Mouse (Mus musculus): ENCODE measurements at regions not wholly inside any gene's neighbourhood (a gene's known extent, or its start where the extent isn't known, plus 50 kb on each side); places are given as distances from the start of the nearest gene placed in this dataset.

DNA sequence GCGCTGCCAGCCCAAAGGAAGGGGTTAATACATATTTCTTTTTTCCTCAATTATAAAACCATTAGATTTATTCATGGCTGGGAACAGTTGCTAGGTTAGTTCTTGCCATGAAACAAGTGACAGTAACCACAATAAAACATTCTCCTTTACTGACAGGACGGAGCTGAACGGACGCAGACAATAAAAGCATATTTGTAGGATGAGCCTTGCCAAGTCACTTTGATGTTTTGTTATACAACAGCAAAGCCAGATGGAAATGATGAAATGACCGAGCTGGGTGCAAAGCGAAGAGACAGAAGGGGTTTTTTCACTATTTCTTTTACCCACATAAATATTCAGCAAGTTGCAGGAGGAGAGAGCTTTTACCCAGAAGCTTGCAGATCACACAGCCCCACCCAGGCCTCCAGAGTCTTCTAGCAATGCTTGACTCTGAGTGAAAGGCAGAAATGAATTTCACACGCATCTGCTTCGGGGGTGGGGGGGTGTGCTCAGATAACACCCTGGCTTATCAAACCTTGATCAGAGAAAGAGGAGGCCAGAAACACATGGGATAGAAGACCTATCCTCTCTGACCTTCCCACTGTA lies 395.3 kb downstream of the Mtx2 start:
- no peak for DNase-seq (ENCODE audit: low read depth, low spot score)

DNA sequence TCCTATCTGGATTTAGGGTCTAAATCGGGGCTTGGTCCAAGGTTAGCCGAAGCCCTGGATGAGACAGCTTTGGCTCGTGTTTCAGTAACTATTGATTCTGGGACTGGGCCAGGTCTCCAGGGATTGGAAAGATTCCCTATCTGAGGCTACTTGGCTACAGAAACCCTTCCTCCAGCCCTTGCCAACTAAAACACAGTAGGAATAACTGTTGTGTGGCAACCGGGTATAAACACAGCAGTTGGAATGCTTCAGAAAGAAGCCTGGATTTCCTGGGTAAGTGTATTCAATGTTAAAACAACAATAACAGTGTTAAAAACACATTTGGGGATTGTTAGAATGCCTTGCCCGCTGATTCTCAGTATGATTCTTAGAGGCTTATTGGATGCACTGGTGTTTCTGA lies 398.8 kb downstream of the Mtx2 start:
- no peak for DNase-seq (ENCODE audit: low read depth, low spot score)

DNA sequence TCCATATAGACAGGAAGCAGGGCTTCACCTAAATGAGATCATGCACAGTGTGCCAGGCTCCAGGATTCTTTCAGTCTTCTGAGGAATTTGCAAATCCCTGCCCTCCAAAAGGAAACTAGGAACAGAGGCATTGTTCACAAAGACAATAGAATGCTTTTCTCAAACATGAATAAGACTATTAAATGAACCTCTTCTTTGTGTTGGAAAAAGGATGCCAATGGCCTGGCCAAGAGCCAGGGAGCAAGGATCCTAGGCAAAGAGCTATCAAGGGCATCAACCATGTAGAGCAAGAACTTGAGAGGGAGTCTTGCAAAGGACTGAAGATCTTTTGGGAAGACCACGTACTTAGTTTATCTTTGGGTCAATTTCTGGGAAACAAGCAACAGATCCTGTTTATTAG lies 415.4 kb downstream of the Mtx2 start:
- DNase-seq (ENCODE audit: low read depth, low spot score), result no peak

DNA sequence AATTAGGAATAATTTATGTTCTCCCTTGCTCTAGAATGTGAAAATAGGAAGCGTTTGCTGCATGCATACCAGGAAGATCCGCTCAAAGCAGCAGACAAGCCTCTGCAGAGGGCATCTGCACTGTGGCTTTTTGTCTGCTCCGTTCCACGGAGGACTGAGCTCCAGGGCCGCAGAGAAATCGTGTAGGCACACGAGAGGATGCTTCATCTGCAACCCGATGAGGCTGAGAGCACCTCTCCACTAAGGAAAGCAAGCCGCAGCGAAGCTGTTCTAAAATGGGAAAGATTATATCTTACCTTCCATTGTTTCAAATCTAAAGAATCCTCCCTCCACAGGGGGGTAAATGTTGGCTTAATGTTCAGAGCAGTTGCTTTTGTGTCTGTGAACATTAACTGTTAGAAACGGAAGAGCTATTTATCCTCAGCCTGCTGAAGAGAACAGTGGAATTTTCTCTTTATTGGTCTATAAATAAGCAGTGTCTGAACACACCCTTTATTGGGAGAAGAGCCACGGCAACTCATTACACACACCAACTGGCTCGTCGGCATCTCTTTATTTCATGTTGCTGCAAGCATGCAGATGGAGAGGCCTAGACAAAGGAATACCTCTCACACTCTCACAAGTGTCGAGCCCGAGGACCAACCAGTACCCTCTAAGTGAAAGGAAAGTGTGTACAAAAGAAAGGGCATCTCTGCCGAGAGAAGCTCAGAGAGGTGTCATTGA lies 414.6 kb upstream of the Hnrnpa3 start:
- DNase-seq (ENCODE audit: low read depth, low spot score), result no peak

DNA sequence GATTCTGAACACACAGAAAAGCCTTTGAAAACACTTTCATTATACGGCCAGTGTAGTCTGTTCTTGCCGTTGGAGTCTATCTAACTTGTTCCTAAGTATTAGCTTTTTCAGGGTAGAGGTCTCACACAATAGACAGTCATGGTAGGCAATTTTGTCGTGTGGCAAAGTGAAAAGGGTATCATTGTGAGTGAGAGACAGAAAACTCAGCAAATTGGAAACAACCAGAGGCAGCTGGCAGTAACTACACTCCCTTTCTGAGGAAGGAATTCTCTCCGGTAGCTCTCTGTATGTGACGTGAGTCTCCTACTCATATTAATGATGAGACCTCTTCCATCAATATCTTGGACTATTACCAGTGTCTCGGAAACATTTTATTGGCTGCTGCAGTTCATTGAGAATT lies 413.8 kb upstream of the Hnrnpa3 start:
- no peak for DNase-seq (ENCODE audit: low read depth, low spot score)

DNA sequence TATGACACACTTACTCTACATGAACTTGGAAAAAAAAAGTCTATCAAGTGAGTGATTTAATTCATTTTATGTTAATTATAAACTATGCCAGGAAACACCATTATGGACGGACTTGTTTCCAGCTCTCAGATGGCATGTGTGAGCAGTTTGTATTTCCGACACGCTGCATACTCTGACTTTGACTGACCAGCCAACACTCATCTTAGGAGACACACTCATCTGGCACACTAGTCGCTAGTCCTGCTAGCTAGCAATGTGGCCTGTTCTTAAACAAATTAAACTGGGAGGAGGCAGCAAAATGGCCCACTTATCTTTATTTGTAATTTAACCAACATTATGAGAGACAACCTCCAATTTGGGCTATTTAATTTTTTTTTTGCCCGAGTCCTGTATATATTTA lies 413.4 kb upstream of the Hnrnpa3 start:
- DNase-seq (ENCODE audit: low read depth, low spot score), result no peak

DNA sequence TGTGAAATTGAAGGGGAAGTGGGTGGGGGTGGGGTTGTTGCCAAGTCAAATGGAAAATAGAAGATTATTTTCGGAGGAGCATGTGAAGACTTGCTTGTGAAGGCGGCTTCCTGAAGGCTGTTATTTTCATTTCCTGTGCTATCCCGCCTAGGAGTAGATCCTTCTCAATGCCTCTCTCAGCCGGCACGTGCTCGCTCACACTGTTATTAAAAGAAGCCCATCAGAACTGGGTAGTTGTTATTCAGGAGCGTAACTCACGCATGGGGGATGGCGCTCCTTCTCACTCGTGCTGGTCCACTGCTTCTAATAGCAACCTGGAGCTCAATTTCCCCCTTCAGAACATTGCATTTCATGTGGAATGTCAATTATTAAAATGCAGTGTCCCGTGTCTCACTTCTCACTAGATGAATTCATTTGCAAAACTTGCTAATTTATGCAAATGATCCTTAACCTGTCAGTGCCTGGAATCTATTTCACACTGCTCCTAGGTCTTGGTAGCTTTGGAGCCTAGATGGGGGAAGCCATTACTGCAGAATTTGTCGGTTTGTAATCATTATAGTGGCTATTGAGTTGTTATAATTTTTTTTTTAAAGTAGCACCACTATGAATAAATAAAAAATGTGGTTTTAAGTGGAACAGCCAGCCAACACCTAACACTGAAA lies 412.8 kb upstream of the Hnrnpa3 start:
- no peak for DNase-seq (ENCODE audit: low read depth, low spot score)

DNA sequence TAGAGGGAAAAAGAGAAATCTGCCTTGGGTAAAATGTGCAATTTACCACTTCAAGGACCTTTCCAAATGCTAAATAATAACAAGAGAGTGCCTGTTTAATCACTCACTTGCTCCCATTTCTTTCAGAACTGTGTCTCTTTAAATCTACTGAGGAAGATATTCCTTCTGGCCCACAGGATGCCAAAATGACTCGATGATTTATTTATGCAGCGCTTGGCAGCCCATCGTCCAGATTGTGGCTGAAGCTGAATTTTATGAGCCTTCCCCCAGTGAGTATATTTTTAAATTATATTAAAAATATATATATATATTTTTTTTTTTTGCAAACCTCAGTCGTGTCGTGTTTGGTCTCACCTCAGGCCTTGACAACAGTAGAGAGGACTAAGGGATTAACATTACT lies 410.8 kb upstream of the Hnrnpa3 start:
- DNase-seq (ENCODE audit: low read depth, low spot score), result no peak

DNA sequence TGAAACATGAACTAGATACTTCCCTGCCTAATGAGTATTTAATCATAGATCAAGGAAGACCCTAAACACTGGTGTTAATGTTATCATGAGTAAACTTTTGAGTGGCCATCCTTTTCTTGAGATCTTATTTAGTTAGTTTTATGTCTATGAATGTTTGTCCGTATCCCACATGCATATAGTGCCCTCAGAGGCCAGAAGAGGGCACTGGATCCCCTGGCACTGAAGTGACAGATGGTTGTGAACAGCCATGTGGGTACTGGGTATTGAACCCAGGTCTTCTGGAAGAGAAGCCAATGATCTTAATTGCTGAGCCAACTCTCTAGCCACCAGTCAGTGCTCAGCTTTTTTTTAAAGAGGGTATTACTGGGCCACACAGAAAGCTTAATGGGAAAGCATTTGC lies 408.6 kb upstream of the Hnrnpa3 start:
- DNase-seq (ENCODE audit: low read depth, low spot score), result no peak

DNA sequence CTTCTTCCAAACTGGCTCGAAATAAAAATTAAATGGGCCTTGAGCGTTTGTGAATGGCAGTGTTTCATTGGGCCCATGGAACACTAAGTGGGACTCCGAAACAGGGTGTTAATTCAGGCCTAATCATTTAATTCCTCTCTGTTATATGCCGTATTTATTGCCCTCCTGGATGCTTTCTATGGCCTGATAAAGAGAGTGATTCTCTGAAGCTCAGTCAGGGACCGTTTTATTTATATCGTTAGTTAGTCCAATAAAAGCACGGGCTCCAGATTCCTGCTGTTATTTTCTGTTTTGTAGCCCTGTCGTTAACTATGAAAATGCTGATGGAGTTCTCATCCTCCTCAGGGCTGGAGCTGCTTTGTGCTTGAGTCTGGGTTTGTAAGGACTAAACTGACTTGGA lies 406.2 kb upstream of the Hnrnpa3 start:
- DNase-seq (ENCODE audit: low read depth, low spot score), result no peak

DNA sequence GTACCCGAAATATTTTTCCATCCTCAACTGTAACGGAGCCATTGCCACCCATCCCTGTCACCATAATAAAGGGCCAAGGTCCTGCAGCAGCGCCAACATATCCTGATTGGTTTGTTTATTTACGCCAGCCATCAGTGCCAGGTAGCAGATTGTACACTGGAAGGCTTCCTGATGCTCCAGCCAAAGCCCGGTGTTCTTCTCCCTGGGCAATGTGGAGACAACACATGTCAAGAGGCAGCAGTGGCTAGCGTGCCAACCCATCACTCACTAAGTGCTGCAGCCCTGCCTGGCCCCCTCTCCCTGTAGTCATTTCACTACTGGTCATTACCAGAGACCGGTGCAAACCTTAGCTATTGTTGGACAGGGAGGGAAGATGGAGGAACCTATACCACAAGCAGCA lies 393.8 kb upstream of the Hnrnpa3 start:
- no peak for DNase-seq (ENCODE audit: low read depth, low spot score)

DNA sequence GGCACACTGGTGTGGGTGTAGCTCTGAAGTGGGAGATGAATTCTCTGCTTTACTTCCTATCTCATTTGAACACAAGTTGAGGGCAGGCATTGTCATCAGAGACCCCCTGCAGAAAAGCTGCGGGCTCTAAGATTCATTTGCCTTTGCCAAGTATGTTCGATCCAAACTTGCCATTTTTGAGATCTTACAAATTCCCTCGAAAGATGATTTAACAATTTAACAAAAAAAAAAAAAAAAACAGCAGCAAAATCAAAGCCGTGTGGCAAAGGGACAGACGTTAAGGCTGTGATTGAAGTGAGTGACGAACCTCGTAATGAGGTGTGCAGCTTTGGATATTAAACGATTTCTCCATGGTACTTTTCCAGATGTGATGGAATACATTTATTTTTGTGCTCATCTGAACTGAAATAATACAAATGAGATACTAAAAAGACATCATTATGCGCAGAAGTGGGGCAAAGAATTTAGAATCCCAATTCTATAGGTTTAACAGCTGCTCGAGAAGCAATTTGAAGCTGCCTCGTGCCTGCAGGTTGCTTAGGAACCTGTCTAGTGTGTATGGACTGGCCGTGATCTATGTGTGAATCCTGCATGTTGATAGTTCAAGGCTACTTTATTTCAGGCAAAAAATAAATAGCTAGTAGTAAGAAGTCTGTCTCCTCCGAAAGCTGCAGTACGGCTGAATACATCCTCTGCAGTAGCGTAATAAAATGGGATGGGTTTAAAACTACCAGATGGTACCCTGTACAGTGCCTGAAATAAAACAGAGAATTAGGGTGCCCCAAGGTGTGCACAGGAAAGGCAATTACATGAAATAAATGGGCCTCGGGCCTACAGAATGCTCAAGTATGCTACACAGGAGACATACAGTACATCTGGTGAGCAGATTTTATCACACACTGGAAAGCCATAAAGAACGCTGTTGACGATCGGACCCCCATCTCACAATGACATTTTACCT lies 393.0 kb upstream of the Hnrnpa3 start:
- no peak for DNase-seq (ENCODE audit: low read depth, low spot score)

DNA sequence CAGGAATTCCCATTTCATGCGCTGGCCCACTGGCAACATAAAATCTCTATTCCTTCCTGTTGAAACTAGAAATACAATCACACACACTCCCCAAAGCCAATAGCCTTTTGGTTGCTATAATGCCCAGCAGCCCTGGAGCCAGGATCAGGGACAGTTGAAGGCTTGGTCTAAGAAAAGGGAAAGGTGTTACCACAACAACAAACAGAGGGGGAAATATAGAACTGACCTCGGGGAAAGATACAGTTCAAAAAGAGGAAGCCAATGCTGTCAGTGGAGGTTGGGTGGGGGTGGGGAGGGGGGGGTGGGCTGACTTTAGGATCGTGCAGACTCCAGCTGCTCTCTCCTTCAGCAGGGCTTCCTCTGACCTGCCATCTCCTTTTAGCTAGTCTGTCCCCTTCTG lies 391.1 kb upstream of the Hnrnpa3 start:
- DNase-seq (ENCODE audit: low read depth, low spot score), result no peak

DNA sequence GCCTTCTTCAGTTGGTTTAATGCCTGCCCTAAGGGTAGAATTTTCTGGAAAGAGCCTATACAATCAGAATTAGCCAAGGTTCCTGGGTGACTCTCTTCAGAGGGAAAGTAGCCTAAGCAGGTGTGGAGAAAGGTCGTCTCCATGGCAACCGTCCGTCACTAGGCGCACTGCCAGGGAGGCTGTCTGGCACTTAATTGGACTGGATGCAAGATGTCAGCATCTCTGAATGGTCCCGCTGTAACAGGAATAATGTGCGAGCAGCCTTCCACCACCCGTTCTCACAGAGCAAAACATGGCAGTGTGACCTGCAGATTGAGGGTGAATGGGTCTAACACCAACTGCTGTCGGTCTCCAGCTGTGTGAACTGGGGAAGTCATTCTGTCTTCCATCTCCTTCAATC lies 389.6 kb upstream of the Hnrnpa3 start:
- peak; percentile 23 for DNase-seq (ENCODE audit: low read depth, low spot score)

DNA sequence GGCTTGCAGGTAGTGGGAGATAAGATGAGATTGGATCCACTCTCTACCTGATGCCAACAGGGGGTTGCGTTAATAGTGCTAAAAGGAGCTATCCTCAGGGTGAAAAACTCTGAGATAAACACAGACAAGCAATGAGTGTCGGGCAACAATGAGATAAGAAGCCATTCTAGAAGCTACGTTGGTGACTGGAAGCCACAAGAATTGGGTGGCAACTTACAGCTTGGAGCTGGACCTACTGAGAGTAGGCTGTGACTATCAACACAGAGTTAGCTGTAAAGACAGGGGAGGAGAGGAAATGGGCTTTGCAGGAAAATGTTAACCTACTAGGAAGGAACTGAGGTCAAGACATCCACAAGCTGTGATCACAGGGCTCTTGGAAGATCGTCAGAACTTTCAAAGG lies 388.9 kb upstream of the Hnrnpa3 start:
- DNase-seq (ENCODE audit: low read depth, low spot score), result no peak

DNA sequence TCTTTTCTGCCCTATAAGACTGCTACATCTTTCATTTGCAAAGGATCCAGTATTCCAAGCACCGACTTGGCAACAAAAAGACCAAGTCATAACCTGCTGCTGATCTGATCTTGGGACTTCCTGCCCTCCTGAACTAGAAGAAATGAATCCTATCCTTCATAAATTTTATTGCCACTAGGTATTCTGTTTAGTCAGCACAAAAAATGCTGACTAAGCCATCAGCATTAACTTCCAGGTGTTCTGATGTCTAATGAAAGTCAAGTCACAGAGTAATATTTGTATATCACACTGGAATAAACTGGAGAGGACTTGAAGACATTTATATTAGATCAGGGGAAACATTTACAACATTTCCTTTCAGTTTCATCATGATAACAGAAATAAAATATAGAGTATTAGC lies 371.2 kb upstream of the Hnrnpa3 start:
- DNase-seq (ENCODE audit: low read depth, low spot score), result no peak

DNA sequence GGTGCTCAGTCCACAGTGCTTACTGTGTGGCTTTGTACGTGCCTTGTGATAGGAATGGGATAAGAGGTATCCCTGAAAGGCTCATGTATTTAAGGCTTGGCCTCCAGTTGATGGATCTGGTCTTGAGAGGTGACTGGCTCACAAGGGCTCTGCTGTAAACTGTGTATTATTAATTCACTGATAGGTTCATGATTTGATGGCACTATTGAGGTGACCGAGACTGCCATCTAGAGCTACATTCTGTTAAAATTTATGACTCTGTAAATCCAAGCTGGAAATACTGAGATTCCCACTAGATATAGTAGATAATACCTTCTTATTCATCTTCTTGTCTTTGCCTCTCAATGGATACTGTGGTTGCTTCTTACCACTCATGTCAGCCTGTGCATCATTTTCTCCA lies 367.4 kb upstream of the Hnrnpa3 start:
- DNase-seq (ENCODE audit: low read depth, low spot score), result no peak

DNA sequence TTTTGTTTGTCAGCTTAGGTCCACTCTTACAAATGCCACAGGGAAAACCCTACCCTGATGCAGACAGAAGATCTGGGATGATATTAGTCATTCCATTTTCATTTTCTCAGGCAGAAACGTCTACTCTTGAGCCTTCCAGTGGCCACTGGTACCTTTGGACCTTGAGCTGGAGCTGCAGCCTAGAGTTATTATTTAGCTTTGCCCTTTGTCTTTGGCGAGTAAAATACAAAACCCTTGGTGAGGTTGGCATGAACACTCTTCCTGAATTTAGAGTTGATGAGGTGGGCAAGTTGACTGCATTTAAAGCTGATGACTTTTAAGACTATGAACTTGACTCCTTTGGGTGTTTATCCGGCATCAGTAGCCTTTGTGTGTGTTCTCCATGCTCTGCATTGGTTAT lies 352.2 kb upstream of the Hnrnpa3 start:
- DNase-seq (ENCODE audit: low read depth, low spot score), result no peak

DNA sequence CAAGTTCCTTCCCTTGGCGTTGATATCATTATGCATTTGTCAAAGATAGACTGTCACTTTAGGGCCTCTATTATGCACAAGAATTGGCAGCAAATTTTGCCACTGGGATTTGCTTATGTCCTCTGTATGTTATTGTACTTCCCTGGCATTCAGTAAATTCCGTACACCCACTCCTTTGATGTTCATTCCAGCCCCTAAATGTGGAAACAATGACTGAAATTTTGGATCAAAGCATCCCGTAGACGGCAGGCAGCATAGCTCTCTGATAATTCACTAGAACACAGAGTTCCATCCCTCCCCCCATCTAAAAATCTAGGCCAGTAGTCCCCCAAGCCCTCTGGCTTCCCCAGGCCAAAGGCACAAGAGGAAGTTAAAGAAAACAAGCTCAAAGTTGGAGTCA lies 347.9 kb upstream of the Hnrnpa3 start:
- no peak for DNase-seq (ENCODE audit: low read depth, low spot score)

DNA sequence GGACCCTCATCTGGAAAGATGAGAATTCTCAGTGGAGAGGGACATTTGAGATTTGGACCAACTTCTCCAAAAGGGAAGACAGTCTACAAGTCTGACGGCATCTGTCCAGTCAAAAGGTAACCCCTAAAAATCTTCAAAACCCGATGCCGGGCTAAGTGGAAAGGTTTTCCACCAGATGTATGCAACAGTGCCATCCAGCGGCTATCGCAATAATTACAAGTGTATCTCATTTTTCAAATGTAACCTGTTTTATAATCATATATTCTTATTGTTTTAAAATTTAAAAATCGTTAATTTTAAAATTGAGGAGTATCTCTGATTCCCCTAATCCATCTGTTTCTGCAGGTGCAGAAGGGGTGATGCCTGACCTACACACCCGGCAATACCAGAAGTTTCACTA lies 346.8 kb upstream of the Hnrnpa3 start:
- peak; percentile 32 for DNase-seq (ENCODE audit: low read depth, low spot score)

DNA sequence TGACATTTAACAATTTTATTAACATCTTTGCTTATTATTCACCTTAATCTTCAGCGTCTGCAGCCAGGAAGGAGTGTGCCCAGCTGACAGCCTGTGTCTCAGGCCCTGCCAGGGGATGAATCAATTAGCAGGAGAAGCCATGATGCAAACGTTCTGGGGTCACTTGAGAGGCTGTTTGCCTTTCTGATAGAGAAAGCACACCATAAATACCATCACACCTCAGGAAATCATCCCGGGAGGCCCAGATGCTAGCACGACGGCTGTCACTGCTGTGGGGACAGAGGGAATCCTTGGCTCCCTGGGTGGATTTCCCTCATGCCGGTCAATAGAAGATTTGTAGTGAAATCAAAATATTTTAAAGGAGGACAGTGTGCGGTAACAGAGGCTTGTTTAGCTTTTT lies 343.7 kb upstream of the Hnrnpa3 start:
- DNase-seq (ENCODE audit: low read depth, low spot score), result no peak

DNA sequence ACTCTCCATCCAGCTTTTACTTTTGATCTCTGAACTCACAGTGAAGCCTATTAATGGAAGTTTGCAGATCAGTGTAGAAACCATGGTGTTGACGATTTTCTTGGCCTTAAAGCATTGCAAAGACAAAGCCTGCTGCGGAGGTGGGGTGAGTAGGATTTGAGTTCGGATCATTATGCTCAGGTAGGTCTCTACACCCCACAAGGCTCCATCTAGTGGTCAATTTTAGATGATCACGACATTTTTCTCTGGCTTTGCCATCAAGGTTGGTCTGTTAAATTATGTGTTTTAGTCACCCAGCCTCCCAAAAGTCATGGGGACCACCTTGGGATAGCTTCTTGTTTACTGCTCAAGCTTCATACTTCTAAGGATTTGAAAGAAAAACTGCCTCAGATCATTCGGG lies 340.9 kb upstream of the Hnrnpa3 start:
- no peak for DNase-seq (ENCODE audit: low read depth, low spot score)
